Mouse (Mus musculus): ENCODE data around the gene Rabepk. TPM values are rescaled to one million over a fixed set of nuclear protein-coding genes. Genes with fewer than 3 reads are reported as not detected.
"Not testable (repeated sequence)": the region's sequence is repeated elsewhere in the genome, so short reads cannot be mapped to it uniquely, and the experiment has no call there.

The Rabepk gene
- polyA plus RNA-seq, 1 experiment: 15.4 TPM

GRCm38 (mm10) chr2:34764801-34765200 lies 34.9 kb downstream of the Rabepk start:
- DNase-seq (ENCODE audit: low spot score): no peak

- DNase-seq (ENCODE audit: low spot score): no peak
These were observed 36.8 kb downstream of the Rabepk start for GRCm38 (mm10) chr2:34762872-34763271.

- no peak for DNase-seq (ENCODE audit: low spot score)
These were observed 37.5 kb downstream of the Rabepk start for GRCm38 (mm10) chr2:34762174-34762573.

GRCm38 (mm10) chr2:34761272-34761671 lies 38.4 kb downstream of the Rabepk start:
- DNase-seq (ENCODE audit: low spot score): not testable (repeated sequence)

GRCm38 (mm10) chr2:34757341-34757740 lies 42.4 kb downstream of the Rabepk start:
- no peak for DNase-seq (ENCODE audit: low spot score)

- no peak for DNase-seq (ENCODE audit: low spot score)
These were observed 45.0 kb downstream of the Rabepk start, which contains the start of gene Gapvd1 for GRCm38 (mm10) chr2:34754551-34755358. Gene Gapvd1, minus strand, starts transcription at chr2:34755232.

- DNase-seq (ENCODE audit: low spot score): peak; percentile 83
These were observed 45.7 kb downstream of the Rabepk start for GRCm38 (mm10) chr2:34753811-34754550.

GRCm38 (mm10) chr2:34750245-34750644 lies 49.5 kb downstream of the Rabepk start:
- DNase-seq (ENCODE audit: low spot score): no peak

GRCm38 (mm10) chr2:34748479-34748878 lies 51.2 kb downstream of the Rabepk start:
- DNase-seq (ENCODE audit: low spot score): no peak

- no peak for DNase-seq (ENCODE audit: low spot score)
These were observed 54.0 kb downstream of the Rabepk start for GRCm38 (mm10) chr2:34745673-34746072.

GRCm38 (mm10) chr2:34744476-34744875 lies 55.2 kb downstream of the Rabepk start:
- DNase-seq (ENCODE audit: low spot score): no peak

GRCm38 (mm10) chr2:34742675-34743074 lies 57.0 kb downstream of the Rabepk start:
- DNase-seq (ENCODE audit: low spot score): no peak

GRCm38 (mm10) chr2:34741390-34742159 lies 58.1 kb downstream of the Rabepk start:
- DNase-seq (ENCODE audit: low spot score): no peak

GRCm38 (mm10) chr2:34739684-34740391 lies 59.9 kb downstream of the Rabepk start:
- DNase-seq (ENCODE audit: low spot score): no peak

- no peak for DNase-seq (ENCODE audit: low spot score)
These were observed 61.8 kb downstream of the Rabepk start for GRCm38 (mm10) chr2:34737911-34738310.

GRCm38 (mm10) chr2:34736626-34737025 lies 63.1 kb downstream of the Rabepk start:
- DNase-seq (ENCODE audit: low spot score): no peak

Other genes starting within 250 kb of the Rabepk start
- gene Gapvd1, start 44.7 kb downstream of the Rabepk start, polyA plus RNA-seq (2012; rRNA removed): 26.6 and 32.5 TPM in 2 replicates
- 272 and 309 TPM in 2 replicates for gene Hspa5, start 27.9 kb downstream of the Rabepk start, polyA plus RNA-seq (2012; rRNA removed)
- gene Fbxw2, start 26.4 kb upstream of the Rabepk start, polyA plus RNA-seq (2012; rRNA removed): 70.3 and 71.0 TPM in 2 replicates
- 0.04 and 0.08 TPM in 2 replicates for gene Gm34653, start 33.1 kb upstream of the Rabepk start, polyA plus RNA-seq (2012; rRNA removed)
- gene Cutal, start 74.5 kb upstream of the Rabepk start, polyA plus RNA-seq (2012; rRNA removed): 1.9 and 3.0 TPM in 2 replicates
- 44.8 and 54.0 TPM in 2 replicates for gene Psmd5, start 75.1 kb upstream of the Rabepk start, polyA plus RNA-seq (2012; rRNA removed)
- gene Phf19, start 114.1 kb upstream of the Rabepk start, polyA plus RNA-seq (2012; rRNA removed): 4.5 and 4.7 TPM in 2 replicates
- 5.9 and 6.6 TPM in 2 replicates for gene Traf1, start 161.9 kb upstream of the Rabepk start, polyA plus RNA-seq (2012; rRNA removed)